Mouse (Mus musculus) kidney, postnatal 0 days (tissue): ENCODE results near the gene Cobl. TPM values are rescaled to one million over a fixed set of nuclear protein-coding genes. Genes with fewer than 3 reads are reported as not detected.

Source experiments
- ATAC-seq: fragments of 200-750 bp; cut with Nextera tagmentation; replicated peaks from 2 replicates; pipeline ENCODE4 v1.8.0; 2017; ENCODE audit warnings: low read depth, moderate number of reproducible peaks, moderate TSS enrichment, moderate library complexity; ENCODE audit not compliant: low FRiP score
- DNase-seq: peaks from one replicate; pipeline ENCODE4 v3.0.0-alpha.2; 2016; ENCODE audit warnings: low spot score
- H3K27ac ChIP-seq: fragments of 300-500 bp; sonication (generic); 2 replicates; pipeline ENCODE4 v1.5.1; 2014; ENCODE audit warnings: mild to moderate bottlenecking
- H3K27me3 ChIP-seq: fragments of 300-500 bp; sonication (generic); 2 replicates; pipeline ENCODE4 v1.6.1; 2014; ENCODE audit warnings: low read length, mixed read lengths; ENCODE audit not compliant: insufficient read depth
- H3K36me3 ChIP-seq: fragments of 300-500 bp; sonication (generic); 2 replicates; pipeline ENCODE4 v1.6.1; 2014; ENCODE audit warnings: low read length, mixed read lengths; ENCODE audit not compliant: insufficient read depth
- H3K4me1 ChIP-seq: fragments of 300-500 bp; sonication (generic); replicated peaks from 2 replicates; pipeline ENCODE4 v1.6.1; 2014; ENCODE audit warnings: antibody characterized with exemption, low read length, mixed read lengths; ENCODE audit not compliant: insufficient read depth
- H3K4me2 ChIP-seq: fragments of 300-500 bp; sonication (generic); 2 replicates; pipeline ENCODE4 v1.6.1; 2014; ENCODE audit warnings: mild to moderate bottlenecking, low read length, moderate library complexity, mixed read lengths
- H3K4me3 ChIP-seq: fragments of 300-500 bp; sonication (generic); replicated peaks from 2 replicates; pipeline ENCODE4 v1.5.1; 2014; ENCODE audit warnings: low read depth, low read length
- H3K9ac ChIP-seq: fragments of 300-500 bp; sonication (generic); 2 replicates; pipeline ENCODE4 v1.6.1; 2014; ENCODE audit warnings: low read depth, low read length
- H3K9me3 ChIP-seq: fragments of 300-500 bp; sonication (generic); replicated peaks from 2 replicates; pipeline ENCODE4 v1.6.1; 2016; ENCODE audit warnings: low read length, inconsistent platforms, mixed read lengths
- CTCF ChIP-seq: IDR thresholded peaks from 2 replicates; pipeline ENCODE4 v1.5.1; 2016; ENCODE audit warnings: antibody characterized with exemption, low read depth, mild to moderate bottlenecking, moderate library complexity
- WGBS: fragments of 180-500 bp; shearing (Covaris S2); extraction: QIAGEN DNeasy Blood & Tissue Kit; methylation state at CpG from one replicate; pipeline ENCODE4 v1.1.7; 2014; 5-methylcytosine and 5-hydroxymethylcytosine counted together
- polyA plus RNA-seq: library from polyadenylated mRNA; unstranded; fragments of >200 nt; fragmentation: Nextera tagmentation; extraction: Ambion mirVana; gene quantifications from 2 replicates; pipeline ENCODE4 v1.2.1, GENCODE M21; 2015

Cobl gene
- polyA plus RNA-seq, 1 experiment from 2014 or later, result 8.1 TPM

DNA sequence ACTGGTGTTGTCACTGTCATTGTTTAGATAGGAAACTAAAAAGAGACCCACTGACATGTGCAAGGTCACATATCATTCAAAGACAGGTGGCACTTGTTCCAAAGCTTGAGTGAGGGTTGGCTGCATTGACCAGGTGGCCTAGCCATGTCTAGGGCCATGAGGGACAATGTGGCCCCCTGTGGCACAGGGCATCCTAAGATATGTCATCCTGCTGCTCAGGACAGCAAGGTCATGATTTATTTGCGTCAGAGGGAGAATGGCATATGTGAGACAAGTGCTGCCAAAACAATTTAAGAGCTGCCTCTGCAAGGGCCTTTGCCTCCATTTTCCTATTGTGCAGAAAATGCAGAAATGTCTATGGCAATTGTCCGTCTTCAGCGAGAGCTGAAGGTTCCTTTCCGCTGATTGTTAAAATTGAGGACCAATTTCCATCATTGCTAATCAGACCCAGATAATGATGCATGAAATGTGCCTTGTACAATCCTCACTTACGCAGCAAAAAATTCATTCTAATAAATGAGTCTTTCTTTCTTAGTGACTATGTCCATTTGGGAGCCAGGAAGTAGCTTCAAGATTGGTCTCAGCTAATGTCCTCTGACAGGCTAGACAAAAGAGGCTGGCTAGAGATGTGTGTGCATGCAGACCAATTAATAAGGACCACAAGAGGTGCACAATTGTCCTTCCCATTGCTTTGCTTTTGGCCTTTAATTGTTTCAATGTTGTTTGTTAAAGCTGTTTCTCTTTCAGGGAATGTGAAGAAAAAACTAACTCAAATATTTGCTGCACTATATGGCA, 207.2 kb downstream of the Cobl start:
- Histone ChIP-seq H3K27me3 (no peaks in the 10 kb centered on the region), H3K27ac (no peak overlapping the region), H3K4me3 (no peak overlapping the region), H3K9ac (no peak overlapping the region), H3K4me1 (no peaks in the 10 kb centered on the region), H3K9me3 (no peaks in the 10 kb centered on the region), H3K36me3 (no peaks in the 10 kb centered on the region), H3K4me2 (no peak overlapping the region)
- no peak for TF ChIP-seq CTCF
- DNase-seq (no peak), ATAC-seq (no peak)
- 92% methylated on average over 5 of the region's 5 CpGs for WGBS

DNA sequence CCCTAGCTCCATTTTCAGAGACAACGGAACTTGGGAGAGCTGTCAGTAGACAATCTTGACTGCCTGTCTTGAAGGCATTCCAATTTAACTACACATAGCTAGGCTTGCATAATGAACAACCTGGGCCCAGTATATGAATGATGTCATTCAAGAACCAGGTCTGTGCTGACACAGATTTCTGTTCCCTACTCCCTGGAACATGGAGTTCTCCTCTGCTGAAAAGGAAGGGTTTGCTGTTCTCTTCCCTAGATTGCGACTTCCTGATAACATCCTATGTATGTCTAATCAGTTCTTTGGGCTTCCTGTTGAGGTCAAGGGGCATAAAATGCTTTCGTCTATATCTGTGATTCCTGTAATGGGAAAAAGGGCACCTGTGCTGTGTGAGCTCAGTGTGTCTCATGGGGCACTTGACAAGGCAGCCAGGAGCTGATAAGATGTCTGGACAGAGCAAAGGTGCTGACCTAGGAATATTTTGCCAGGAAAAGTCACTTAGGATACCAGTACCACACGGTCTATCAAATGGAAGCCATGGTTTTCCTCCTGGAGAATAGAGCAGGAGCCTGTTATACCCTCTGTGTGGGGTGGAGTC, 219.3 kb downstream of the Cobl start:
- H3K4me3 ChIP-seq, result no peak overlapping the region
- 70% methylated on average over 4 of the region's 4 CpGs for WGBS
- H3K27ac ChIP-seq, result no peak overlapping the region
- no peak for TF ChIP-seq CTCF
- ATAC-seq (no peak), DNase-seq (no peak)
- H3K4me1 ChIP-seq, result no peaks in the 10 kb centered on the region
- no peak overlapping the region for H3K9ac ChIP-seq
- no peak overlapping the region for H3K4me2 ChIP-seq
- no peaks in the 10 kb centered on the region for H3K27me3 ChIP-seq
- no peaks in the 10 kb centered on the region for H3K9me3 ChIP-seq
- no peaks in the 10 kb centered on the region for H3K36me3 ChIP-seq

DNA sequence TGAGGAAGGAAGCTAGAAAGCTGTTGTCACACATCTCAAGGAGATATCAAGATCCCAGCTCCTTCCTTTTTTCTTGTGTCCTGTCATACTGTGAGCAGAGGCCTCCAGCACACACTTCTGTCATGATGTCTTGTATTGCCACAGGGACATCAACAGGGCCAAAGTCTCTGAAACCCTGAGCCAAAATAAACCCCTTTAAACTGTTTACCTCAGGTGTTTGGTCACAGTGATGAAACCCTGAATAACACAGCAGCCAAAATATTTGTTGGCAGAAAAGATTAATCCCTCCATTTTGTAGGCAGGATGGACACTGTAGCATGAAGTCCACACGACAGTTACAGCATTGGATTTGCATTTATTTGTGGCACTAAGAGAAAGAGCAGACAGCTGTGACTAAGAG, 228.4 kb downstream of the Cobl start:
- Histone ChIP-seq H3K4me2 (no peak overlapping the region), H3K4me1 (no peaks in the 10 kb centered on the region), H3K4me3 (no peak overlapping the region), H3K27me3 (no peaks in the 10 kb centered on the region), H3K9ac (no peak overlapping the region), H3K36me3 (no peaks in the 10 kb centered on the region), H3K9me3 (no peaks in the 10 kb centered on the region), H3K27ac (no peak overlapping the region)
- 68% methylated on average over 1 of the region's 1 CpGs for whole genome bisulfite sequencing
- DNase-seq, result no peak
- no peak for ATAC-seq
- TF ChIP-seq CTCF, result no peak

DNA sequence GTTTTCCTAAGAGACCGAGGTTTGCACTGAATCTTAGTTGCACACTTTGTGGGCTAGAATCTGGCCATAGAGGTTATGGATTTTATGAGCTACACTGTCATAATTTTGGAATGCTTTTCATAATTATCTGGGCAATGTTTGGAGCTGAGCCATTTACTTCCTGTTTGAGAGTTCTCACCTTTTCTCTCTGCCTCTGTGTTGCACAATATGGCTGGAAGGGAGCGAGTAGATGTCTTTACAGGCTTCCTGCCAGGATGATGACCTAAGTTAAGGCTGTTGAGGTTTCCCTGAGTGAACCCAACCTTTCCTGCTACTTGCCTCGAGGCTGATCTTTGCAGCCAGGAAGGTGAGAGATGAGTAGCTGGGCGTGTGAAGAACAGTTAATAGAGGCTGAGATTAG, 229.9 kb downstream of the Cobl start:
- no peak for TF ChIP-seq CTCF
- no peaks in the 10 kb centered on the region for H3K27me3 ChIP-seq
- no peak overlapping the region for H3K4me2 ChIP-seq
- WGBS, result 72% methylated on average over 4 of the region's 4 CpGs
- no peaks in the 10 kb centered on the region for H3K9me3 ChIP-seq
- no peak overlapping the region for H3K4me3 ChIP-seq
- H3K4me1 ChIP-seq, result no peaks in the 10 kb centered on the region
- H3K36me3 ChIP-seq, result no peaks in the 10 kb centered on the region
- no peak overlapping the region for H3K27ac ChIP-seq
- ATAC-seq (no peak), DNase-seq (no peak)
- H3K9ac ChIP-seq, result no peak overlapping the region

DNA sequence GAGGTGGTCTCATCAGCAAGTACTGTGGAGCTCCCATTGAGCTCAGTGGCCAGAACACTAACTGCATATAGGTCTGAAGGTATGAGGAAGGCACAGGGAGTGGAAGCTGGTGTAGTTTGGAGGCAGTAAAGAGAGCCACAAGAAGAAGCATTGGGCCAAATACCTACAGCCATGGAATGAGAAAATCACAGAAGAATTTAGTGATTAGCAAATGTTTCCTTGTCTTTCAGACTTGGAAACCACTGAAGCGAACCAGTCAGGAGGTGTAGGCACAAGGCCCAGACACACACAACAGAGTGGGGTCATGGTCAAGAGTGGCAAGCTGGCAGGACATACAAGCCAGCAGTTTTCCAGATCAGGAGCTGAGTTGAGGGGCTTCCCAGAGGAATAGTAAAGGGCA, 230.6 kb downstream of the Cobl start:
- H3K27me3 ChIP-seq, result no peaks in the 10 kb centered on the region
- WGBS, result 84% methylated on average over 1 of the region's 1 CpGs
- no peak overlapping the region for H3K4me3 ChIP-seq
- DNase-seq (no peak), ATAC-seq (no peak)
- H3K9me3 ChIP-seq, result no peaks in the 10 kb centered on the region
- TF ChIP-seq CTCF, result no peak
- H3K36me3 ChIP-seq, result no peaks in the 10 kb centered on the region
- no peak overlapping the region for H3K4me2 ChIP-seq
- H3K4me1 ChIP-seq, result no peaks in the 10 kb centered on the region
- no peak overlapping the region for H3K27ac ChIP-seq
- H3K9ac ChIP-seq, result no peak overlapping the region

DNA sequence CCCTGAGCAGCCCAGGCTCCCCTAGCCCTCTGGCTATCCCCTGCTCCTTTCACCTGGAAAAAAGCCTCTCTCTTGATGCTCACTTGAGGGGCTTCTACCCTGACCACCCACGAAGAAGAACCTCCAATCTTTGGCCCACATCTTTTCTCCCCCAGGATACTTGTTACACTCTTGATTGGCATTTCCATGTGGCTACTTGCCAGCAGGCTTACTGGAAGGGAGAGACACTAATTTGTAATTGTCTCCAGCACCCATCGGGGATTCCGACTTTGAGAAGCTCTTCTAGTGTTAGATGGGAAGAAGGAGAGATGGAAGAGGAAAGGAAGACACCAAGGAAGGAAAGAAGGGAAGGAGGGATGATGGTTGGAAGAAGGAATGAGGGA, 232.0 kb downstream of the Cobl start:
- no peak for ATAC-seq
- Histone ChIP-seq H3K9me3 (no peaks in the 10 kb centered on the region), H3K9ac (no peak overlapping the region), H3K27me3 (no peaks in the 10 kb centered on the region), H3K27ac (no peak overlapping the region), H3K4me3 (no peak overlapping the region), H3K36me3 (no peaks in the 10 kb centered on the region), H3K4me2 (no peak overlapping the region), H3K4me1 (no peaks in the 10 kb centered on the region)
- 50% methylated on average over 3 of the region's 3 CpGs for WGBS
- no peak for TF ChIP-seq CTCF
- no peak for DNase-seq
